Mouse (Mus musculus): ENCODE measurements at regions not wholly inside any gene's neighbourhood (a gene's known extent, or its start where the extent isn't known, plus 50 kb on each side); places are given as distances from the start of the nearest gene placed in this dataset.

- TF ChIP-seq CTCF (IDR thresholded peaks at IDR 0.05; ENCODE audit: low read depth, low read length) (no peak), GATA1 (IDR thresholded peaks at IDR 0.05; ENCODE audit: borderline replicate concordance, low read length) (no peak), POLR2AphosphoS5 (IDR thresholded peaks at IDR 0.05; ENCODE audit: insufficient replicate concordance, low read depth, low read length) (no peak), TAL1 (conservative IDR thresholded peaks at IDR 0.05; ENCODE audit: low read depth, low read length) (no peak)
Observed at GRCm38 (mm10) chr2:171101180-171101579, 369.6 kb downstream of the Dok5 start.

Data from G1E (cell line).